Mouse (Mus musculus) testis, adult 2 months (tissue): ENCODE measurements at regions not wholly inside any gene's neighbourhood (a gene's known extent, or its start where the extent isn't known, plus 50 kb on each side); places are given as distances from the start of the nearest gene placed in this dataset.

ENCODE experiments used
- CTCF ChIP-seq: fragments of 200-500 bp; IDR thresholded peaks from 2 replicates; pipeline ENCODE4 v1.5.1; 2012; ENCODE audit warnings: low read depth, mild to moderate bottlenecking, inconsistent platforms, low read length, moderate library complexity; ENCODE audit not compliant: control insufficient read depth, insufficient read depth, insufficient replicate concordance
- POLR2A ChIP-seq: fragments of 200-500 bp; IDR thresholded peaks from 2 replicates; pipeline ENCODE4 v1.6.1; 2012; ENCODE audit warnings: low read depth, mild to moderate bottlenecking, inconsistent platforms, low read length, moderate library complexity; ENCODE audit not compliant: control insufficient read depth

GRCm38 (mm10) chr7:71224320-71224865 lies 126.9 kb downstream of the Gm10295 start:
- TF ChIP-seq CTCF (no peak), POLR2A (no peak)
